Mouse (Mus musculus): ENCODE measurements around the gene Myo9a.

DNA sequence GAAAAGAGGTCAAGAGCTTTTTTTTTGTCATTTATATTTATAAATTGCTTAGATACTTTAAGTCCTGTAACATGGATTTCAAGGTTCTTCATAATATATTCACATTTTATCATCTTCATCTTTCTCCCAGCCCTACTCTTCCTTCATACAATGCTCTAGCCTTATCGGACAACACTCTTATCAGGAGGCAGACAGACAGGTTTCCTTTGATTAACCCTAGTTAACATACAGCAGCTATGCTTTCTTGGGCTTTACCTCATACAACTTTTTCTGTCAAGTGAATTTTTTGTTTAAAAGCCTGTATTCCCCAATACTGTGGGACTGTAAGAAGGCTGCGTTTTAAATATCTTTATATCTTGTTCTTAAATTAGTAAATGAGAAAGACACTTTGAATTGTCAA lies 2.3 kb upstream of the Myo9a start:
- no peak for TF ChIP-seq CTCF (IDR thresholded peaks at IDR 0.05; ENCODE audit: low read depth, low read length)
- TF ChIP-seq POLR2A (IDR thresholded peaks at IDR 0.05; ENCODE audit: insufficient read depth, low read length), result no peak
